Mouse (Mus musculus): Measurements from ENCODE around the gene Sv2b.

The Sv2b gene

GRCm38 (mm10) chr7:75290554-75290953, 18.5 kb downstream of the Sv2b start:
- DNase-seq (ENCODE audit: low spot score) = no peak

- DNase-seq (ENCODE audit: low spot score) = no peak
These were observed 21.8 kb downstream of the Sv2b start for GRCm38 (mm10) chr7:75287237-75287636.

- DNase-seq (ENCODE audit: low spot score) = no peak
These were observed 26.1 kb downstream of the Sv2b start for GRCm38 (mm10) chr7:75282951-75283350.

- no peak for DNase-seq (ENCODE audit: low spot score)
These were observed 26.9 kb downstream of the Sv2b start for GRCm38 (mm10) chr7:75282080-75282650.

- DNase-seq (ENCODE audit: low spot score) = no peak
These were observed 28.0 kb downstream of the Sv2b start for GRCm38 (mm10) chr7:75281106-75281505.

- no peak for DNase-seq (ENCODE audit: low spot score)
These were observed 31.2 kb downstream of the Sv2b start for GRCm38 (mm10) chr7:75277847-75278246.

GRCm38 (mm10) chr7:75276739-75277138, 32.3 kb downstream of the Sv2b start:
- no peak for DNase-seq (ENCODE audit: low spot score)

- no peak for DNase-seq (ENCODE audit: low spot score)
These were observed 34.5 kb downstream of the Sv2b start for GRCm38 (mm10) chr7:75274518-75274917.

GRCm38 (mm10) chr7:75273633-75274032, 35.4 kb downstream of the Sv2b start:
- no peak for DNase-seq (ENCODE audit: low spot score)

GRCm38 (mm10) chr7:75271921-75272381, 37.1 kb downstream of the Sv2b start:
- no peak for DNase-seq (ENCODE audit: low spot score)

- DNase-seq (ENCODE audit: low spot score) = no peak
These were observed 37.8 kb downstream of the Sv2b start for GRCm38 (mm10) chr7:75271306-75271705.

GRCm38 (mm10) chr7:75267236-75267635, 41.8 kb downstream of the Sv2b start:
- DNase-seq (ENCODE audit: low spot score) = no peak

GRCm38 (mm10) chr7:75265241-75265640, 43.8 kb downstream of the Sv2b start:
- DNase-seq (ENCODE audit: low spot score) = no peak

GRCm38 (mm10) chr7:75259945-75260344, 49.1 kb downstream of the Sv2b start:
- no peak for DNase-seq (ENCODE audit: low spot score)

- DNase-seq (ENCODE audit: low spot score) = no peak
These were observed 55.3 kb downstream of the Sv2b start for GRCm38 (mm10) chr7:75253611-75254250.

GRCm38 (mm10) chr7:75240754-75241507, 68.1 kb downstream of the Sv2b start:
- DNase-seq (ENCODE audit: low spot score) = no peak

- no peak for DNase-seq (ENCODE audit: low spot score)
These were observed 72.7 kb downstream of the Sv2b start for GRCm38 (mm10) chr7:75236386-75236785.

GRCm38 (mm10) chr7:75224206-75224605, 84.9 kb downstream of the Sv2b start:
- DNase-seq (ENCODE audit: low spot score) = no peak

- DNase-seq (ENCODE audit: low spot score) = no peak
These were observed 86.2 kb downstream of the Sv2b start for GRCm38 (mm10) chr7:75222704-75223431.

GRCm38 (mm10) chr7:75220786-75221185, 88.3 kb downstream of the Sv2b start:
- DNase-seq (ENCODE audit: low spot score) = no peak

- DNase-seq (ENCODE audit: low spot score) = no peak
These were observed 88.8 kb downstream of the Sv2b start for GRCm38 (mm10) chr7:75220296-75220695.

- no peak for DNase-seq (ENCODE audit: low spot score)
These were observed 92.9 kb downstream of the Sv2b start for GRCm38 (mm10) chr7:75216180-75216579.

Measured in ovary, postnatal 36 days (tissue).